ENCODE assay signal across 8 mouse cellular contexts in genomic region chr2:120128611-120129051, GRCm38 (mm10). TPM values are rescaled to one million over a fixed set of nuclear protein-coding genes. Genes with fewer than 3 reads are reported as not detected.
DNase-seq lines count a peak whose midpoint lies in the region; ATAC-seq lines count a peak whose summit lies in the region.

No protein-coding gene starts in this region.

- intact Hi-C loops in gastrocnemius, postnatal 36 days (cut with DNase I), result no loop called here
- intact Hi-C loops in left cerebral cortex, postnatal 36 days (cut with DNase I), result no loop called here

- peak; percentile 13 for DNase-seq in gastrocnemius, postnatal 25 days
- DNase-seq in gastrocnemius, postnatal 36 days, result no peak
- peak; percentile 55 for DNase-seq in kidney, postnatal 10 days
- DNase-seq in left cerebral cortex, postnatal 36 days (ENCODE audit: low spot score in 2 of 2), result no peak
- no peak for DNase-seq in cerebellum, postnatal 36 days

- peak; percentile 66 for ATAC-seq in granulocyte monocyte progenitor cell, adult 5-6 weeks (replicated peaks; ENCODE audit: poor library complexity, severe bottlenecking)
- peak; percentile 29; the same call in 1 of the 2 replicates for ATAC-seq in monocyte, adult 5-6 weeks (replicated peaks; ENCODE audit: insufficient number of reproducible peaks, low FRiP score, low TSS enrichment, poor library complexity, severe bottlenecking)
- no peak for ATAC-seq in cerebellum, adult (ENCODE audit: insufficient number of reproducible peaks, low FRiP score, low TSS enrichment)

RNA-seq across cellular contexts. Expression of gene Ehd4, which starts 25.8 kb away (rescaled TPM):
- total RNA-seq in gastrocnemius, postnatal 25 days (2021), result 10 to 100 TPM; 36.0 to 56.6 TPM
- 10 to 100 TPM; 35.9 to 40.7 TPM for total RNA-seq in gastrocnemius, postnatal 36 days (2021)
- 27.0 and 33.4 TPM in 2 replicates for total RNA-seq in granulocyte monocyte progenitor cell, adult 5-6 weeks (2014; fragmentation: Nextera tagmentation)
- 29.4 and 30.3 TPM in 2 replicates for total RNA-seq in granulocyte monocyte progenitor cell, adult 5-6 weeks (2017)
- 102 to 129 TPM (median 116 TPM) in 3 replicates for total RNA-seq in monocyte, adult 5-6 weeks (2017)
- 10 to 100 TPM; 11.3 to 12.9 TPM for total RNA-seq in left cerebral cortex, postnatal 36 days (2021)

Comparison
In these comparisons a context has a peak if more than half of its experiments do, and no peak if none do; other contexts are left out.
1. DNase-seq: peak in gastrocnemius, postnatal 25 days (single experiment) and kidney, postnatal 10 days (single experiment); none in gastrocnemius, postnatal 36 days (0 of 2), left cerebral cortex, postnatal 36 days (0 of 2) and cerebellum, postnatal 36 days (0 of 2).